Mouse (Mus musculus) megakaryocyte, embryonic 14.5 days (primary cell): ENCODE measurements around the gene Polr1a.

Experiments
- FLI1 ChIP-seq: IDR thresholded peaks from 2 replicates; pipeline ENCODE4 v1.6.1; 2012; ENCODE audit warnings: low read length, inconsistent platforms, mixed read lengths
- GATA1 ChIP-seq: IDR thresholded peaks from 3 replicates; pipeline ENCODE4 v1.6.1; 2012; ENCODE audit warnings: mixed read lengths, low read length, inconsistent platforms, borderline replicate concordance

- no peak for TF ChIP-seq GATA1
- no peak for TF ChIP-seq FLI1
These were observed 41.1 kb upstream of the Polr1a start for GRCm38 (mm10) chr6:71867751-71868150.
